Mouse (Mus musculus) adrenal gland, postnatal 36 days (tissue): ENCODE measurements around the gene Uggt1. TPM values are rescaled to one million over a fixed set of nuclear protein-coding genes. Genes with fewer than 3 reads are reported as not detected.

ENCODE experiments used
- DNase-seq, 2 experiments: peaks; one replicate each; pipeline ENCODE4 v3.0.0; 2021; ENCODE audit warnings: mixed read lengths in 1 of 2
- total RNA-seq, 2 experiments: library from RNA; stranded (reverse); gene quantifications; 2 replicates each; pipeline ENCODE4 v1.2.3; 2021

The Uggt1 gene
- total RNA-seq, 2 experiments from 2014 or later, result 47.5 to 53.3 TPM

DNA sequence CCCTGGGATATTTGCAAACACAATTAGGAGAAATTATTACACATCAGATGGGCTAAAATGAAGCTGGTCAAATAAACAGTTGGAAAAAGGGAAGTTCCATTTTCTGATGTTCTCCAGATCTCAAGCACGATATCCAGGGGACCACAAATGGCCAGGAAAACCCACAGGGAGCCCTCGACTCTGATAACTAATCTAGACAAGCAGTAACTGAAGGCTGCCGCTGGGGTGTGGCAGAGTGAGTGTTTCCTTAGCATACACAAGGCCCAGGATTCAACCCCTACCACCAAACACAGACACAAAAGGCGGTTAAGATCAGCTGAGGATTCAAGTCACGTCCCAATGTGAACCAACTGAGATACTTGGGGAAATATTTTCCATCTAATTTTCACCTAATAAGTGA lies 64.5 kb downstream of the Uggt1 start:
- DNase-seq, result no peak

DNA sequence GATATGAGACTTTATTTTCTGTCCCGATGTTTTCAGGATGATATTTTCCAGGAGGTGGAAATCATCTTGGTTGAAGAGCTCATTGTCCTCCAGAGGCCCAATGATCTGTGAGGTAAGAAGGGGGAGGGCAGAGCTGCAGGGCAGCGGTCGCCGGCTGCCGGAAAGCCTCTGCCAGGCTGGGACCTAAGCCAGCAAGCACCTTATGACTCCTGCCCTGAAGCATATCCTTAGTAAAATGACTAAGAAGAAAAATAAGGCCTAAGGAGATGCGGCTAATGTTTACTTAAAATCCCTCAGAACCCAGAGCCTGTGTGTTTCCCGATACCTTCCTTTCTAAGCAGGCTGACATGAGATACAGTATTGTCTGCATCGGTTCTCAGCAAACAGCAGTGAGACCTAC lies 71.1 kb downstream of the Uggt1 start:
- no peak for DNase-seq

DNA sequence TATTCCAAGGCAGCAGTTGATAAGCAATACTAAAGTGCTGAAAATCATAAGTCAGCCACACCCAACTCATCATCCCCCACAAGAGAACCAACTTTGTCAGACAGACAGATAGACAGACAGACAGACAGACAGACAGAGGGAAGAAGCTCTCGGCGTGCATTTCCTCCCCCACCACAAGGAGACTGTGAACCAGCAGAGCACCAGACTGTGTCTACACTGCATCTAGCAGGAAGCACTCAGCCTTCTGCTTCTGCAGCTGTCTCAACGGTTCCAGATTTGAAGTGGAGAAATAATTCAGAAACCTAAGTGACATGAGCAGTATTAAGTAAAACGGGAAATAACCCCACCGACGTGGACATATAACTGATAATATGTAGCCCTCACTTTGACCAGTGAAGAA lies 71.6 kb downstream of the Uggt1 start:
- no peak for DNase-seq

DNA sequence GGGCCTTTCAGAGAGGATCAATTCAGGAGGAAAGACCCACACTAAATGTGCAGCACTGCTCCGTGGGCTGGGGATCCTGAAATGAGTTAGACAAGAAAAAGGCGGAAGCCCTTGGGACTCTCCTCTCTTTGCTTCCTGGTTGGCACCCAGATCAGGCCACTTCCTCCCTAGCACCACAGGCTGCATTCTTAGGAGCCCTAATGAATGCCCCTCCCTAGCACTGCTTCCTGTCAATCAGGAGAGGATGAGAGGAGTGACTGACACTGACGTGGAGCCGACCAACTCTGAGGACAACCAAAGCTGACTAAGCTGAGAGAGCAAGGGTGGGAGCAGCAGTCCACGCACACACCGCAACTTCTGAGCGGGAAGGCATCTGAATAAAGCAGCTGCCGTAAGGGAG lies 81.8 kb downstream of the Uggt1 start:
- no peak for DNase-seq

DNA sequence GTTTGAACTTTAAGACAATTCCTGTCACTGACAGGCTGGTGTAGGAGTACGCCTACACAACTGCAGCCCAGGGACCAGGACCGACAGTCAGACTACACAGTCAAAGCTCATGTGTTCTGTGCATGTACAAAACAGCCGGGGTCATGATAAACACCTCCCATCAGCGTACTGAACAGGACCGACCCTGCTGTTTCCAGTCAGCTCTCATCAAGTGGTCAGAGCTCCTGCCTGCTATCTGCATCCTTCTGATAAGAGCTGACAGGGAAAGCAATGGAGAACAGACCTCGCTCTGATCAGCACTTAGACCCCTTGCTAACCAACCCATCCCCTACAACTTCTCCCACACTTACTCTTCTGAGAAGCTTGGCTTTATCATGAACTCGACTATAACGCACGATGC lies 83.3 kb downstream of the Uggt1 start:
- DNase-seq, result no peak

DNA sequence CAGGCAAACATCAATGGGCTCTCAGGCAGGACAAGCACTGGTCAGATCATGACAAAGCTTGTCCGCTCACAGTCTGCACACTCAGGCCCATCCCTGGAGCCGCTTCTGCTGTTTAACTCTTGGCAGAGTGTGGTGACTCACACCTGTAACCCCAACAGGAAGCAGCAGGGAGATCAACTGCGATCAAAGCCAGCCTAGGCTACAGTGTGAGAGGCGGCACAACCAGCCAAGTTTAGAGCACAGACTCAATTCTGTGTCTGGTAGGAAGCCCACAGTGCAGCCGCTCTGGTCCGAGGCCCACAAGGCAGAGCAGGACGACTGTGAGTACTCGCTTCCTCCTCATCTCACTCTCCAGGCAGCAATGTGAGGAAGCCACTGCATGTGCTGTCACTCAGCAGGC lies 84.3 kb downstream of the Uggt1 start:
- no peak for DNase-seq

DNA sequence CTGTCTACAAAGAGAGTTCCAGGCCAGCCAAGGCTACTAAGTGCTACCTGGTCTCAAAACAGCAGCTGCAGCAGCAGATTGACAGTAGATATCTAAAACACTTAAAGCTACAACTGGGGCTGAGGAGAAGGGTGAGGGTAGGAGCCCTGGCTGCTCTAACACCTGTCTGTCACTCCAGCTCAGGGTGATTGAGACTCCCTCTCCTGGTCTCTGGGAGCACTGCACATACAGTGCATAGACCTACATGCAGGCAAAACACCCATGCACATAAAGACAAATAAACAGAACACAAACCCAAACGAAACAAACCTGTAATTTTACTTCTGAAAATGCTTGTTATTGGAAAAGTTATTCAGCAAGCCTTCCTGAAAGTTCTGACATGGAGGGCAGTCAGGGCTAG lies 95.1 kb downstream of the Uggt1 start:
- DNase-seq, result no peak

DNA sequence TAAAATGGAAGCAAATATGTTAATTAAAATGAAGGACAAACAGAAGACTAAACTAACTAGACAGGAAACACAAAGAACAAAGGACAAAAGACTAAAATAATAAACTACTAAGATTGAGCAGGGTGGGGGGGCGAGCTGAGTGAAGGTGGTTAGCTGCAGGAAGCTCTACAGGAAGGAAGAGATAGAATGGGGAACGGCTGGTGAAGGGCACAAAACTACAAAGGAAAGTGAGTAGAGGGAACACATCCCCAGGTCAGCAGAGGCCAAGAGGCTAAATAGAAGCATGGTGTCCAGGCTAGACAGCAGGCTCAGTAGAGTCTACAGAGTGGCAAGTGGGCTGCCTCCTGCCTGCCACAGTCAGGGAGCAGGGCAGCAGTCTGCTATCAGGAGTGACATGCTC lies 95.7 kb downstream of the Uggt1 start:
- DNase-seq, result no peak

DNA sequence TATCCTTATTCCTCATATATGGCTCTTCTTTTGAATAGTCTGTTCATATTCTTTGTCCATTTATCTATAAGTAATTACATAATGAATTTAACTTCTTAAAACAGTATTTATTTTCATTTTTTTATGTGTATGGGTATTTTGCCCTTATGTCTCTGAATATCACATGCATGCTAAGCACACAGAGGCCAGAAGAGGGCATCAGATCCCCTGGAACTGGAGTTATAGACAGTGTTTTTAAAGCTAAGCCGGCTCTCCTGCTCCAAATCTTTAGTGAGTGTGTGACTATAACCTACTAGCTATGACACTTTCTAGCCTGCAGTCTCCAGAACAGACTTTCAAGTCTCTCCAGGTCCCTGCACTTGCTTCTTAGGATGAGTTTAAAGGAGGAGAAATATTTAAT lies 99.5 kb downstream of the Uggt1 start:
- DNase-seq, result peak in 1 of 2 experiments; percentile 58

DNA sequence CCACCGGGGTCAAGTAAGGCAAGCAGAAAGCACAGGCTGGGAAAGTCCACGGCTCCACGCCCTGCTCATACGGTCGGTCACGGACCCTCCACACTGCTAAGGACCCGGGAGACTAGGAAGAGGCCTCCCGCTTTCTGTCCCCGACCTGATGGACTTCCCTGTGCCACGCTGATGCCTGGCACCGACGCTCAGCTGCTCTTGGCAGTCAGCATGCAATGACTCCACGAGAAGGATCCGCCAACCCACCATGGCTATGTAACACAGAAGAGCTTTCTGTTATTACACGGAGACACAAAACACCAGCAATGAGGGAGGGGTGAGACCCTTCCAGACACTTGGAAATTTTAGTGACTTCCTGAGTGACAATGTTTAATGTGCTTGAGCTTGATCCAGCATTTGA lies 104.2 kb downstream of the Uggt1 start:
- DNase-seq, result no peak

DNA sequence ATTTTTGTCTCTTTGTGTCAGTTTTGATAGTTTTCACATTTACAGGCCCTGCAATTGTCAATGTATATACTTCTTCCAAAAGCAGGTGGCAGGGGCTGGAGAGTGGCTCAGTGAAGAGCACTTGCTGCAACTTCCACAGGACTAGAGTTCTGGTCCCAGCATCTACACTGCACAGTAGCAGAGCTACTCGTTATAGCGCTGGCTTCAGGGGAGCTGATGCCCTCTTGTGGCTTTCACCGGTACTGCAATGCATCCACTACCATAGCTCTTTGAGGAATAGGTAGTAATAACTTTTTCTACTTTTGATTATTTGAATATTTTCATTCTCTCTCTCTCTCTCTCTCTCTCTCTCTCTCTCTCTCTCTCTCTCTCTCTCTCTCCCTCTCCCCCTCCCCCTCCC lies 109.9 kb downstream of the Uggt1 start:
- peak; percentile 84 for DNase-seq

DNA sequence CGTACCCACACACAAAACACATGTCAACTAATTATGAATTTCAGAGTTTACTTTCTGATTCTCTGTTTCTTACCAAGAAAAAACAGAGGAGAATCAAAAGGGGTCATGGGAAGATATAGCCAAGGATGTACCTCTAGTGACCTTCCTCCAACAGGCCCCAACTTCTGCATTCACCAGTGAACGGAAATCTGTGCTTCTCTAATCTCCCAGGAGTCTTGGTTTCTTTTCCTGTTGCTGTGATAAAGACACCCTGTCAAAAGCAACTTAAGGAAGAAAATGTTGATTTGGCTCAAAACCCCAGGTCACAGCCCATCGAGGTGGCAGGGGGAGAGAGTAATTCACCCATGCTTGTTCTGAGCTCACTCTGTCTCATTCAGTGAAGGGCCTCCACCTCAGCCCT lies 110.9 kb downstream of the Uggt1 start:
- no peak for DNase-seq

DNA sequence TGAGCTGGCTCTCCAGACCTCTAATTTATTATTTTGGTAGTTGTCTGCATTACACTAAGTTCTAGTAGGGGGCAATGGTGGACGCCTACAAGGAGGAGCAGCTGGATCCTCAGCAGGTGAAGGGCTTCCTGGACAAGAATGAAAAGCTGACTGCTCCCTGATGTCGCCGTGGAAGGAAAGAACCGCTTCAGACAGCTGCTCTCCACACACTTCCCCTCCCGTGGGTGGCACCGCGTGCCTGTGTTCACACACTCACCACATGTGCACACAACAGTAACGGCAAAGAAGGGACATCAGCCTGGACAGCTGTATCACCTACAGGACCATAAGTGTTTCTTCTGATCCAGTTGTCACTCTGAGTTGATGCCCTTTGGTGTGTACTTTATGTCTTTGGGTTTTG lies 111.5 kb downstream of the Uggt1 start:
- DNase-seq, result no peak

DNA sequence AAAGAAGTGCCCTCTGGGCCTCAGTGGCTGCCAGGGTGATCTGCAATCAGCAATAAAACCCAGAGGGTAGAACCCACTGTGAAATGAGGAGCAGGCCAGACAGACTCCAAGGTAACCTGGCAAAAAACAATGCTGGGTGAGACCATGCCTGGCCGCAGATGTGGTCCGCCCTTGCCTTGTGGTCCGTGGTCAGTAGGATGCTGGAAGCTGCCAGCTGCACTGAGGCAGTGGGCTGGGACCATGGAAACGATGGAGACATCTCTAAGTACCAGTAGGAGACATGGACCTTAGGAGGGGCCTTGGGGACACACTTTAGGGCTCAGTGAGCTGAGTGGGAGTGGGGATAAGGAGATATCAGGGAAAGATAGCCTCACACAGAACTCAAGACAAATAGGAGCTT lies 112.3 kb downstream of the Uggt1 start:
- DNase-seq, result no peak

DNA sequence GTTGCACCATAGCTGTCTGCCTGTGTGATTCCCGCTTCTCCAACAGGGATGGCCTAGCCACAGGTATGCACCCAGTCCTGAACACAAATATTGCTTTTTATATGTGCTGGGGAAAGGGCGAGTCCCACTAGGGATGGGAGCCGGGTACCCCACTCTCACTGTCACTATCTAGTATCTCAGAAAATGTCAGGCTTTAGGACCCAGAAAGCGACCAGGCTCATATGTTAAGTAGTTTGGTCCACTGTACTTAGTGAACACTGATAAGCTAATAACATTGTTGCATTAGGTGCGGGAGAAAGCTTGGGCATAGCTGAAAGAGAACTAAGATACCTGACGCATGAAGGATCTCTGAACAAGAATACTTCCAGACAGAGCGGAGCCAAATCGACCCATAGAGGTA lies 112.8 kb downstream of the Uggt1 start:
- DNase-seq, result no peak

DNA sequence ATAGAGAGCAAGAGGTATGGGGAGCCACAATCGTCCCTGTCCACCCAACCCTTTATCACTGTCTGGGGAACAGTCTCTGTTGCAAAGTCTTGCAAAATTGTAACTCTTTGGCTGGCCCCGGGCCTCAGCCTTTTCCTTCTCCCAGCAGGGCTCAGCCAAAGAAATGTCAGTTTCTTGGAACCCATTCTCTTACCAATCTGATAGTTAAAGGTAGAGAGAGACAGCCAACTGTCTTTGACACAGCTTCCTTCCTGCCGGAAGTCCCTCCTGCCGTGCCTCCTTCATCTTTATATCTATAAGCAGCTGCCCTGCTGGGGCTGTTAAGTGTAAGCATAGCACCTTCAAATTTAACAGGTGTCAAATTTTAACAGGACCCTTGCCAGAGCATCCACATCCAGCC lies 113.4 kb downstream of the Uggt1 start:
- DNase-seq, result peak in 1 of 2 experiments; percentile 47

DNA sequence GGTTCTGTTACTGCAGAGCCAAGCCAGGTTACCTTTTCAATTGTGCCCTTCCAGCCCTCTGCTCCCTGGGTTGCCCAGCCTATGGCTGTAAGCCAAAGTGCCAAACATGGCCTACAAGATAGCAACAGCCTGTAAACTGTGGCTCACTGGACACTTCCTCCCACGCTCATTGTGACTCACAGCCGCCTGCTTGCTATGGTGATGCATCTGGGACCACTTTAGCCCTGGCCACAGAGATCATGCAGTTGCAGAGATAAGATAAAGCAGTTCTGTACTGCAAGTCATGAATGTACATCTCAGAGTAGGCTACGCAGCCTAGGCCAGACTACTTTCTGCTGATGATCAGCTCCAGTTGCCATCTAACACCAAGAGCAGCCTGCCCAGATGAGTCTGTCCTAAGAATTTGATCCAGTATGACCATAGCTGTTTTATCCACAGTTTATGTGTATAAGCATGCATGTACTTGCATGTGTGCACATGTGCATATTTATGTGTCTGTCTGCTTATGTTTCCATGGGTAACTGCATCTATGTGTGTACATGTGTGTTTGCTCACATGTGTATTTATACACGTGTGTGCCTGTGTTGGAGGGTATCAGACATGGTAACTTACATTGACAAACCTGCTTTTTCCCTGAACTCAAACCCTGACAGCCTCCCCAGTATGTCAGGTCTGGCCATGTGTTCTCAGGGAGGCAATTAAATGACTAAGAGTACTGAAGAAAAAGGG lies 114.0 kb downstream of the Uggt1 start:
- DNase-seq, result peak; percentile 58 to 62

DNA sequence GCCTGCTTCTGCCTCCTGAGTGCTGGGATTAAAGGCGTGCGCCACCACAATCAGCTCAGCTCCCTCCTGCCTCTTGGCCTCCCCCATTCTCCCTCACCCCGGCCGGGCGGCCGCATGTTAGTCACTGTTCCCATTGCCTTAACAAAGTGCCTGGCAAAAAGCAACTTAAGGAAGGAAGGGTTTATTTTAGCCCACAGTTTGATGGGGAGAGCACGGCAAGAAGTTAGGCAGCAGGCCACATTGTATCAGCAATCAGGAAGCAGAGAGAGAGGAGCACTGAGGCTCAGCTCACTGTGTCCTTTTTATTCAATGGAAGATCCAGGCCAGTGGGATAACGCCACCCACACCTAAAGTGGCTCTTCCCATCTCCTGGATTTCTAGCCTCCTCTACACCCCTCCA lies 114.6 kb downstream of the Uggt1 start:
- DNase-seq, result no peak

DNA sequence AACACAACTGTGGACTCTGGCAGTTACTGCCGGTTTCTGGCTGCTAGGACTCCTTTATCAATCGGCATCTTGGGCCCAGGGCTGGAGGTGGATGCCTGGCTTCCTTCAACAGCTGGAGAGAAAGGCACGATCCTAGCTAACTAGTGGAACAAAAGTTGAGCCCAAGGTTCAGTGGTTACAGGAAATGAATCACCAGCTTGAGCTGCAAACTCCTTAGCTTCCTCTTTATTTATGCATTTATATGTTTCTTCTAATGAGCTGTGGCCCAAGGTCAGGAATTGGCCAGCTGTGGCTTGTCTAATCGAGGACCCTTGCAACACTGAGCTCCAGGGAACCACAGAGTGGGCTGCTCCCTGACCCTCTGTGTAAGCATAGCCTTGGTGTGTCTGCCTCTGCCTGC lies 115.4 kb downstream of the Uggt1 start:
- no peak for DNase-seq

DNA sequence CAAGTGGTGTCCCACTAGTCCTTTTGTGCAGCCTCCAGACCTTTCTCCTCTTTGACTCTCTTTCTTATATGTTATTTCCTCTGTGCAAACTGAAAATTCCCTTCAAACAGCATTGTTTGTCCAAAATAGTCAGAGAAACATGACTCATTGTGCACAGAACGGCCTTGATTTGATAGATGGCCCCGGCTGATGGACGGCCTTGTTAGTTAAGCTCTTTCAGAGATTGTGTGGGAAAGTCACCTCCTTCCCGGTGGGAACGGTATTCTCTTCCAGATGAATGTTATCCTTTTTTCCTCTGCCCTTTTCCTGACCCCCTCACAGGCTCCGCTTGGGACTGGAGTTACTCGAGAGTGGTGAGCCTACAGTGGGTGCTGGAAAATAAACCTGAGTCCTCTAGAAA lies 119.4 kb downstream of the Uggt1 start:
- DNase-seq, result peak; percentile 77 to 81

DNA sequence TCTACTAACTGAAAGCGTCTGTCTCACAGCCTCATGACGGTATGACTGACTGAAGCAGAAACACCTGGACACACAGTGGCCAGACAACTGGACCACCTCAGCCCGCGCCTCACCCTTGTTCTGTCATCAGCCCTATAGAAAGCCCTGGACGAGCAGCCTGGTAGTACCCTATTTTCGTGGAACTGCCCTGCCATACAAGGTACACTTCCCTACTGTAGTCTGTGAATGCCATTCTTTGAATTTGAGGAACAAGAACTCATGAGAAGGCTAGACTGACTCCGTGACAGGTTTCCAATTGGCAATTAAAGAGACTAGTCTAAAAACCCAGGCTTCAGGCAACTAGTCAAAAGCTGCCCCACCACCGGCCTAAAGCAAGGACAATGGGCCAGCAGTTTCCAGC lies 123.3 kb downstream of the Uggt1 start:
- DNase-seq, result no peak

DNA sequence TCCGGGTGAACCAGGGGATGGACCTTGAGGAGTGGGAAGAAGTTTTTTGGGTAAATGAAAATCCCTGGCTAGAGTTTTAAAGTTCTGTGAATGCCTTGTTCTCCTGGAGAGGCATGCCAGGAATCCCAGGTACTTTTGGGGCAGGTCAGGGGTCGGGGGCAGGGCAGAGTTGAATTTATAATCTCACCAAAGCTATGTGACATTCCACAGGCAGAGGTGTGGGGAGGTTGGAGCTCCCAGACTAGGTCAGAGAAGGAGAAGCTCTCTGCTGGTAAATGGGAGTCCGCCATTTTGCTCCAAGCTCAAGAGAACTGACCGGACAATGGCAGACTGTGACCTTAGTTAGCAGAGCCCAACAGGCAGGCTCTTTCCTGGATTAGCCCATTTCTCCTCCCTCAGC lies 125.1 kb downstream of the Uggt1 start:
- no peak for DNase-seq

DNA sequence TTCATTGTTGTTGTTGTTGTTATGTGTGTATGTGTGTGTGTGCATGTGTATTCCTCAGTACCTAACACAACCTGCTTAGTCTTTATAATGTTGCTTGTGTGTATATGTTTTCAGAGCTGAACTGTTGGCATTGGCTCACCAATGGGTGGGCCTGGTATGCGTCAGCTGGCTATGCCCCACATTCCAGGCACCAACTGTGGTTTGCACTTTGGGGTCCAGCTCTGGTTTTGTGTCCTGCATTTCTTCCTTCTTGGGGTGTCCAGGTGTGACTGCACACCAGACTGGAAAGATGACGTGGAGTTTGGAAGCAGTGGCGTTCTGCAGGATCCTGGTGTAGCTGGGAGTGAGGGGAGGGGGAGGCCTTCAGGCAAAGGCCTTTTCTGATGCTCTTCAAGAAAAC lies 125.6 kb downstream of the Uggt1 start:
- no peak for DNase-seq

DNA sequence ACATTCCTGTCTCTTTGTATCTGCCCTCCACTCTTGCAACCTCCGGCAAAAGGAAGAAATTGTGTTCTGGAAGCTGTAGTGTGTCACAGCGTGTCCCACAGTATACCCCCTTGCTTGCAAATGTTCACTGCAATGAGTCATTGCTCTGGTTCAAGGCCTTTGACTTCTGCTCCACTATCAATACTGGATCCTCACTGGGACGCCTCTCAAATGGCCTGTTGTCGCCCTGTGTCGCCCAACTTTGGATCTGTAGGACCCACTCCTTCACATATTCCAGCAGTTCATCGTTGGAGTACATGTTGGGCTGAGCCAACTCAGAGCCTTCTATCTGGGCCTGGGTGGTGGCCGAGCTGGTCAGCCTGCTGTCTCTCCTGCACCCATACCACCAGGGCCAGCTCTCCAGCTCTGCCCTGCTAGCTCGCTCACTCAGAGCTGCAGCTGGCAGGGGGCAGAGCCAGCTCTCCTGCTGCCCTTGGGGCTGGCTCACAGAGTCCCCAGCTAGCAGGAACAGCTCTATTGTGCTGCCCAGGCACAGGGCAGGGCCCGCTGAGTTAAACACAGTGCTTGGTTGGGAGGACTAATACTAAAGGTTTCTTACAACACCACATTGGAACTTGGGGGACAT lies 126.3 kb downstream of the Uggt1 start:
- DNase-seq, result peak; percentile 51 to 68
